Mouse (Mus musculus) lung, adult 18-20 months (tissue): ENCODE results near the gene Lipc.

Source experiments
- DNase-seq, 2 experiments: peaks; one replicate each; pipeline ENCODE4 v3.0.0; 2022; ENCODE audit warnings: mixed read lengths in 2 of 2

Lipc gene

DNA sequence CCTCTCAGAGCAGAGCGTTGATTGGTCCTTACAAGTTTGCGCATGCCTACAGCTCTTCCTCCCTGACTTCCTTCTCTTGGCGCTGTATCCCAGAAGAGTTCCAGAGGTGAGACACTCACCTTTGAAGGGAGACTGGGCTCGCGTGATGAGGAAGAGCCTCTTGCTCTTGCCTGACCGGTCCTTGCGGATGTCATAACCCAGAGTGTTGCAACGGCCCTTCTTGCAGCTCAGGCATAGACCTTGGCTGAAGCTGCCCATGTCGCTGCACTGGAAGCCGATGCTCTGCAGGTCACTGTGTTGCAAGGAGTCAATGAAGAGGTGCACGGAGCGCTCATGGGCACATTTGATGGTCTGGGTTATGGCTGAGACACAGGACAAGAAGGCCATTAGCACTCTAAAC, 139.5 kb downstream of the Lipc start:
- DNase-seq: peak in 1 of 2 experiments; percentile 18

GRCm38 (mm10) chr9:70807714-70808113, 144.3 kb downstream of the Lipc start:
- DNase-seq: no peak

- no peak for DNase-seq
Measured at GRCm38 (mm10) chr9:70806069-70806468, 146.0 kb downstream of the Lipc start.

DNA sequence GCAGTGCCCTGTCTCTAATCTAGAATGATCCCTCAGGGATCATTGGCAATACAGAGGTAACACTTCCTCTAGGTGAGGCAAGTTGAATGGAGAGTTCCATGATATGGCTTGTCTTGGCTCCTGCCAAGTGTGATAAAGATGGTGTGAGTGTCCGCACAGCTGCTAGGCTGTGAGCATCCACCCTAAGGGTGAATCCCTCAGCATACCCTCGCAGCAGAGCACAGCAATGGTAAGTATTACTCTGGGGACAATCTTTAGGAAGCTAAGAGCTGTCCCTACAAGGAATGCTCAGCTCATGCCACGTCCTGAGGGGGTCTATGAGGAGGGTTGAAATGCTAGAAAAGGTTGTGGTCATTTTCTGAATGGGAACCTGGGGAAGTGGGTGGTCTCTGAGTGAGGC, 149.2 kb downstream of the Lipc start:
- DNase-seq: no peak

DNA sequence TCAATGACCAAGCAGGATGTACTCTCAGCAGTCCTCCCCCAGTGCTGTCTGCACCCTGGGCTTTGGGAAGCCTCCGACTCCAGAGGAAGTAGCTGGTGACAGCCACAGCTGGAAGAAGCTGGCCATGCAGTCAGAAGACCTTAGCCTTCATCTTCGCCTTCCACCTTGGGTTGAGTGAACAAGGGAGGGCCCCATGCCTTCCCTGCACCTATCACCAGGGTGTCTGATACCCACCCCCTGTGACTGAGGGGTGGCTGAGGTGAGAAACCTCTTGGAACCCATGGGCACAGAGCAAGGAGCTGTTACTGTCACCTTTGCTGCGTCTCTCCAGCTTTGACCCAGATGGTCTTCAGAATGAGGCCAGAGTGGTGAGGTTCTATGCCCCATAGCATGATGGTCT, 150.3 kb downstream of the Lipc start:
- DNase-seq: no peak

DNA sequence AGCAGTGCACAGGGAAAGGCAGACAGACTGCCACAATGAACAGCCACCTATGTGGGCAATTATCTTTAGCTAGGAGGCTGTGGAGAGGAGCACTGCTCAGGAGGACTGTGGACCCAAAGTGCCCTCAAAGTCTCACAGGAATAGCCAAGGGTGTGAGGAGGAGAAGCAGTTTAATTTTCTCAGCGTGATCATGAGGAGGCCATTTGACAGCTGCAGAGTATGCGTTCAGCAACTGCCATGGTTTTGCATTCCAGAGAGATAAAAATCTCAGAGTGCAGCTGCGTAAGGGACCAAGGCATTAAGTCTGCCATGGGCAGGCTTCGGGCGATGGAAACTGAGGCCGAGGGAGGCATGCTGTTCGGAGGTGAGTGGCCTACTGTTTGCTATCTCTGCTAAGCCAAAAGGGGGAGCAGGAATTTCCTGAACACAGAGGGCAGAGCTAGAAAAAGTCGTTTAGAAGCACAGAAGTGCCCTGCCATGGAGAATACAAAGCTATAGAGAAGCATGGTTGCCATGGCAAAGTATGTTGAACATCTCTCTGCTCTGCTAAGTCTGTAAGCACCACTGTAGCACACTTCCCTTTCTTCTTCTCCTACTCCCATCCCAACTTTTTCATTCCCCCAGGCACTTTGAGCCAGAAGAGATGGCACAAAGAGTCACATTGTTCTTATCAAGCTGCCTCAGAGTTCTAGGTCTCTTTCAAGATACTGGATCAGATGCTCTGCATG, 151.3 kb downstream of the Lipc start:
- DNase-seq: no peak

- no peak for DNase-seq
Measured at GRCm38 (mm10) chr9:70795439-70795757, 156.6 kb downstream of the Lipc start.

- peak in 1 of 2 experiments; percentile 11 for DNase-seq
Measured at GRCm38 (mm10) chr9:70794643-70795438, 157.2 kb downstream of the Lipc start.

- no peak for DNase-seq
Measured at GRCm38 (mm10) chr9:70790621-70791020, 161.4 kb downstream of the Lipc start.

- DNase-seq: no peak
Measured at GRCm38 (mm10) chr9:70788705-70789104, 163.3 kb downstream of the Lipc start.

- no peak for DNase-seq
Measured at GRCm38 (mm10) chr9:70782191-70782590, 169.8 kb downstream of the Lipc start.

DNA sequence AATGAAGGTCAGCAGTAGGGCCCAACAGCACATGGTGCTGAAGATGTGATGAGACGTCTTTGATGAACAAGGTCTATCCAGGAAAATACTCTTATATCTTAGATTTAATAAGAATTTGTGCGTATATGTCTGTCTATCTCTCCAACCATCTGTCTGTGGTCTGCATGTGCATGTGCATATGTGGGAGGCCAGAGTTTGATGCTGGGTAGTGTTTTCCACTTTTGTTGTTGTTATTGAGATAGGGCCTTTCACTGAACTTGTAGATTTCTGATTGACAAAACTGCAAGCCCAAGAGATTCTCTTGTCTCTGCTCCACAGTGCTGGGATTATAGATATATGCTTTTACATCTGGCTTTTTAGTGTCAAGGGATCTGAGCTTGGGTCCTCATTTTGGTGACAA, 176.5 kb downstream of the Lipc start:
- DNase-seq: no peak

DNA sequence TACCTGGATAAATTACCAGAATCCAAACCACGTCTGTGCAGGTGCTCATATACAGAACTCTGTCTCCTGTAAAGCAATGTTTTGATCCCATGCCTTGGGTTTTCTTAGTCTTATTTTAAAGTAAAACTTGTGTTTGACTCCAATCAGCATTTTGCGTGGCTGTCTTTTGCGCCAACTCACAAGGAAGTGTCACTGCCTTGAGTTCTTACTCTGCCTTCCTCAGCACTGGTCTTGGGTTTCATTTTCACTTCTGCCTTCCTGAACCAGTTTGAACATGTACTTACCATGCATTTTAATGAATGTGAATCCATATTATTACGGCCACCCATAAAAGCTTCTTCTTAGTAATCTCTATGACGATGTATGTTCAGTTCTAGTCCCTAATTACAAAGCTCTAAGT, 191.1 kb downstream of the Lipc start:
- no peak for DNase-seq

GRCm38 (mm10) chr9:70751504-70752222, 200.4 kb downstream of the Lipc start:
- DNase-seq: no peak
